ENCODE assay signal across 9 mouse cellular contexts in genomic region chr16:77643036-77643870, GRCm38 (mm10). TPM values are rescaled to one million over a fixed set of nuclear protein-coding genes. Genes with fewer than 3 reads are reported as not detected.
A peak's percentile ranks its signal among the peaks of the same experiment; 100 is the strongest.
DNase-seq lines count a peak whose midpoint lies in the region; ATAC-seq and TF ChIP-seq lines count a peak whose summit lies in the region.
"Had no signal": no experiment of that assay in that cellular context is flagged by ENCODE, and none has a peak within 500 bp of the region (broad histone marks: within the 10 kb centered on the region; RNA-seq: fewer than 3 reads in every experiment).

No protein-coding gene starts in this region.

- no peaks in the 10 kb centered on the region for H3K9me3 ChIP-seq in heart, embryonic 10.5 days
- no peaks in the 10 kb centered on the region for H3K9me3 ChIP-seq in embryonic facial prominence, embryonic 15.5 days (replicated peaks)
- H3K9me3 ChIP-seq in heart, postnatal 0 days (replicated peaks; ENCODE audit: control insufficient read depth, low read length), result no peaks in the 10 kb centered on the region
- H3K9me3 ChIP-seq in lung, embryonic 16.5 days (ENCODE audit: control insufficient read depth, low read length), result no peaks in the 10 kb centered on the region

- ATAC-seq in embryonic facial prominence, embryonic 15.5 days (ENCODE audit: insufficient number of reproducible peaks, low FRiP score, low TSS enrichment, low read depth), result no peak; the same call in 1 of the 2 replicates
- ATAC-seq in heart, postnatal 0 days (ENCODE audit: insufficient read depth, low read depth), result no peak
- no peak for ATAC-seq in lung, embryonic 16.5 days (ENCODE audit: low read depth)

- no peak for TF ChIP-seq CTCF in heart, postnatal 0 days (IDR thresholded peaks at IDR 0.05; ENCODE audit: low read depth)

- WGBS in heart, embryonic 10.5 days, result 82% methylated on average over 14 of the region's 14 CpGs
- WGBS in embryonic facial prominence, embryonic 15.5 days, result 59% methylated on average over 14 of the region's 14 CpGs
- 61% methylated on average over 14 of the region's 14 CpGs for WGBS in heart, postnatal 0 days
- 66% methylated on average over 14 of the region's 14 CpGs for WGBS in lung, embryonic 16.5 days

- peak; percentile 52 to 58 for DNase-seq in heart, adult 18-20 months
- no peak for DNase-seq in heart, embryonic 10.5 days (ENCODE audit: low spot score)
- peak; percentile 25 for DNase-seq in heart, postnatal 0 days (ENCODE audit: low spot score)
- DNase-seq in layer of hippocampus, adult 8-10 months (ENCODE audit: low spot score in 2 of 2), result peak; percentile 73 to 81
- peak; percentile 76 to 77 for DNase-seq in right cerebral cortex, postnatal 36 days (ENCODE audit: low spot score in 2 of 2)
- no peak for DNase-seq in spleen, adult 12 weeks (ENCODE audit: low spot score)

- no peak overlapping the region for H3K4me3 ChIP-seq in heart, embryonic 10.5 days
- peak overlapping the region; percentile 54 for H3K4me3 ChIP-seq in embryonic facial prominence, embryonic 15.5 days (replicated peaks)
- peak overlapping the region; percentile 51 for H3K4me3 ChIP-seq in heart, postnatal 0 days (ENCODE audit: low read depth, low read length)
- peak overlapping the region; percentile 59 for H3K4me3 ChIP-seq in lung, embryonic 16.5 days (ENCODE audit: low read length)

- H3K36me3 ChIP-seq in heart, embryonic 10.5 days, result no peaks in the 10 kb centered on the region
- H3K36me3 ChIP-seq in embryonic facial prominence, embryonic 15.5 days, result no peaks in the 10 kb centered on the region
- H3K36me3 ChIP-seq in heart, postnatal 0 days (replicated peaks; ENCODE audit: control insufficient read depth, insufficient read depth, low read length), result no peaks in the 10 kb centered on the region
- no peaks in the 10 kb centered on the region for H3K36me3 ChIP-seq in lung, embryonic 16.5 days (ENCODE audit: control insufficient read depth, insufficient read depth, low read length)

- peaks cover 6% of the 10 kb centered on the region; the same call in 1 of the 2 replicates for H3K4me1 ChIP-seq in heart, embryonic 10.5 days
- H3K4me1 ChIP-seq in embryonic facial prominence, embryonic 15.5 days, result peaks cover 12% of the 10 kb centered on the region; the same call in 1 of the 2 replicates
- peaks cover 10% of the 10 kb centered on the region; the same call in 1 of the 2 replicates for H3K4me1 ChIP-seq in heart, postnatal 0 days (ENCODE audit: control insufficient read depth, insufficient read depth)
- peaks cover 3% of the 10 kb centered on the region; the same call in 1 of the 2 replicates for H3K4me1 ChIP-seq in lung, embryonic 16.5 days (replicated peaks; ENCODE audit: control insufficient read depth, insufficient read depth, low read length)

- H3K4me2 ChIP-seq in embryonic facial prominence, embryonic 15.5 days (replicated peaks), result peak overlapping the region; percentile 83
- H3K4me2 ChIP-seq in heart, postnatal 0 days (ENCODE audit: low read depth, low read length), result peak overlapping the region; percentile 78
- peak overlapping the region; percentile 94 for H3K4me2 ChIP-seq in lung, embryonic 16.5 days (ENCODE audit: low read depth, low read length)

- H3K27me3 ChIP-seq in heart, embryonic 10.5 days (ENCODE audit: insufficient read depth, poor library complexity, severe bottlenecking), result no peaks in the 10 kb centered on the region
- no peaks in the 10 kb centered on the region for H3K27me3 ChIP-seq in embryonic facial prominence, embryonic 15.5 days
- H3K27me3 ChIP-seq in heart, postnatal 0 days (ENCODE audit: control insufficient read depth, insufficient read depth, low read length), result no peaks in the 10 kb centered on the region
- H3K27me3 ChIP-seq in lung, embryonic 16.5 days (ENCODE audit: control insufficient read depth, insufficient read depth, low read depth, low read length), result no peaks in the 10 kb centered on the region
- H3K27me3 ChIP-seq: CH12.LX had no signal

- H3K27ac ChIP-seq in heart, embryonic 10.5 days, result no peak overlapping the region
- H3K27ac ChIP-seq in embryonic facial prominence, embryonic 15.5 days (replicated peaks), result peak overlapping the region; percentile 86
- H3K27ac ChIP-seq in heart, postnatal 0 days (ENCODE audit: low read depth), result peak overlapping the region; percentile 58
- no peak overlapping the region for H3K27ac ChIP-seq in lung, embryonic 16.5 days (ENCODE audit: low read length)

- no peak for TF ChIP-seq EP300 in heart, postnatal 0 days (IDR thresholded peaks at IDR 0.05; ENCODE audit: low read depth)

- no peak overlapping the region for H3K9ac ChIP-seq in embryonic facial prominence, embryonic 15.5 days
- peak overlapping the region; percentile 54 for H3K9ac ChIP-seq in heart, postnatal 0 days (replicated peaks; ENCODE audit: low read depth, low read length)
- H3K9ac ChIP-seq in lung, embryonic 16.5 days (ENCODE audit: low read length), result peak overlapping the region; percentile 64; the same call in 1 of the 2 replicates

RNA-seq across cellular contexts. Expression of gene Gm11146, which starts 41.4 kb away (rescaled TPM):
- total RNA-seq in heart, adult 18-20 months (2021), result not detected
- not detected in 2 replicates for polyA plus RNA-seq in heart, embryonic 10.5 days (2016; fragmentation: Nextera tagmentation; extraction: Ambion mirVana)
- polyA plus RNA-seq in embryonic facial prominence, embryonic 15.5 days (2015; fragmentation: Nextera tagmentation; extraction: Ambion mirVana), result not detected in 2 replicates
- total RNA-seq in heart, postnatal 0 days (2014; rRNA removed; ENCODE audit: low replicate concordance), result not detected in 2 replicates
- not detected in 2 replicates for polyA plus RNA-seq in heart, postnatal 0 days (2015; fragmentation: Nextera tagmentation; extraction: Ambion mirVana)
- not detected for total RNA-seq in layer of hippocampus, adult 8-10 months (2022)
- not detected in 2 replicates for polyA plus RNA-seq in lung, embryonic 16.5 days (2015; fragmentation: Nextera tagmentation; extraction: Ambion mirVana)
- total RNA-seq: CH12.LX had no signal

Comparison
In these comparisons a context has a peak if more than half of its experiments do, and no peak if none do; other contexts are left out.
1. DNase-seq: peak in heart, adult 18-20 months (2 of 2), heart, postnatal 0 days (single experiment), layer of hippocampus, adult 8-10 months (2 of 2) and right cerebral cortex, postnatal 36 days (2 of 2); none in heart, embryonic 10.5 days (single experiment) and spleen, adult 12 weeks (single experiment).
2. H3K27ac ChIP-seq: peak in embryonic facial prominence, embryonic 15.5 days (single experiment) and heart, postnatal 0 days (single experiment); none in heart, embryonic 10.5 days (single experiment) and lung, embryonic 16.5 days (single experiment).
3. Peak in every context shown above with its lines, with median percentiles within 50 percentile points of each other: H3K4me2 ChIP-seq.